Mouse (Mus musculus) forebrain, embryonic 14.5 days (tissue): ENCODE measurements around the gene Def8. TPM values are rescaled to one million over a fixed set of nuclear protein-coding genes. Genes with fewer than 3 reads are reported as not detected.

Experiments
- ATAC-seq: fragments of 200-750 bp; cut with Nextera tagmentation; 2 replicates; pipeline ENCODE4 v1.8.0; 2017; ENCODE audit warnings: mild to moderate bottlenecking, moderate library complexity
- DNase-seq: peaks from one replicate; pipeline ENCODE4 v3.0.0-alpha.2; 2015; ENCODE audit warnings: low spot score
- H3K27ac ChIP-seq: fragments of 300-500 bp; sonication (generic); 2 replicates; pipeline ENCODE4 v1.5.1; 2014; ENCODE audit warnings: low read depth, mild to moderate bottlenecking, control low read depth, low read length, moderate library complexity
- H3K27me3 ChIP-seq: fragments of 300-500 bp; sonication (generic); replicated peaks from 2 replicates; pipeline ENCODE4 v1.6.1; 2014; ENCODE audit warnings: low read length, control low read depth, mixed read lengths; ENCODE audit not compliant: control insufficient read depth, insufficient read depth
- H3K36me3 ChIP-seq: fragments of 300-500 bp; sonication (generic); 2 replicates; pipeline ENCODE4 v1.6.1; 2014; ENCODE audit warnings: low read length, control low read depth; ENCODE audit not compliant: control insufficient read depth, insufficient read depth
- H3K4me1 ChIP-seq: fragments of 300-500 bp; sonication (generic); 2 replicates; pipeline ENCODE4 v1.6.1; 2014; ENCODE audit warnings: antibody characterized with exemption, low read length, control low read depth; ENCODE audit not compliant: control insufficient read depth, insufficient read depth
- H3K4me2 ChIP-seq: fragments of 300-500 bp; sonication (generic); 2 replicates; pipeline ENCODE4 v1.6.1; 2014; ENCODE audit warnings: mild to moderate bottlenecking, control low read depth, low read length
- H3K4me3 ChIP-seq: fragments of 300-500 bp; sonication (generic); 2 replicates; pipeline ENCODE4 v1.5.1; 2014; ENCODE audit warnings: low read depth, low read length, control low read depth
- H3K9ac ChIP-seq: fragments of 300-500 bp; sonication (generic); 2 replicates; pipeline ENCODE4 v1.6.1; 2014; ENCODE audit warnings: mild to moderate bottlenecking, low read length, control low read depth, moderate library complexity
- H3K9me3 ChIP-seq: fragments of 300-500 bp; sonication (generic); replicated peaks from 2 replicates; pipeline ENCODE4 v1.6.1; 2016; ENCODE audit warnings: low read length, control low read depth, mixed read lengths; ENCODE audit not compliant: control insufficient read depth
- WGBS: fragments of 180-500 bp; shearing (Covaris S2); extraction: QIAGEN DNeasy Blood & Tissue Kit; methylation state at CpG from one replicate; pipeline ENCODE4 v1.1.7; 2014; 5-methylcytosine and 5-hydroxymethylcytosine counted together
- polyA plus RNA-seq: library from polyadenylated mRNA; unstranded; fragments of >200 nt; fragmentation: Nextera tagmentation; extraction: Ambion mirVana; gene quantifications from 2 replicates; pipeline ENCODE4 v1.2.1, GENCODE M21; 2014

Gene Def8
- polyA plus RNA-seq, 1 experiment from 2014 or later, result 44.3 TPM

DNA sequence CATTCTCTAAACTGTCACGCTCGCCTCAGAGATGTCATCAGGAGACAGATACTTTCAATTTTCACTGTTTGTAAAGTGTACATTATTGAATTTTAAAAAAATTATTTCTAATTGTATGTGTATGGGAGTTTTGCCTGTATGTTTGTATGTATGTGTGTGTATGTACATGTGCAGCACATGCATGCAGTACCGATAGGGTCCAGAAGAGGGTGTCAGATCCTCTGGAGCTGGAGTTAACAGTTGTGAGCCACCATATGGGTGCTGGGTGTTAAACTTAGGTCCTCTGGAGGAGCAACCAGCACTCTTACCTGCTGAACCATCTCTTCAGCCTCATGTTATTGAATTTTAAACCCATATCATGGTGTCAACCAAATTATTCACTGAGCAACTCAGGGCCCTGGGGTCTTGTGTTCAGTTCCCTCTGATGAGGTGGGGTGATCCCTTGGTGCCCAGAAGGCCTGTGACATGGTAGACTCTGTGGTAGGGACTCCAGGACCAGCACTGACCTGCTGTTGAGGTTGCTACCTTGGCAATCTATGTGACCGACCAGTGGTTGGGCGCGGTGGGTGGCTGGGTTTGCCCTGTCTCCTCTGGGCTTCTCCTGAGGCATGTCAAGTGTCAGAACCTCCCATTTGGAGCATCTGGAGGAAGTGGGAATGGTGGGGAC, 80.6 kb downstream of the Def8 start:
- Histone ChIP-seq H3K4me1 (no peaks in the 10 kb centered on the region), H3K27me3 (no peaks in the 10 kb centered on the region), H3K4me3 (no peak overlapping the region), H3K36me3 (peaks cover 98% of the 10 kb centered on the region), H3K9me3 (0 out of 2 replicates have a peak, but pooled peaks cover 2% of the 10 kb centered on the region), H3K4me2 (no peak overlapping the region), H3K9ac (no peak overlapping the region), H3K27ac (no peak overlapping the region)
- ATAC-seq (no peak), DNase-seq (no peak)
- WGBS, result 98% methylated on average over 6 of the region's 6 CpGs

- Histone ChIP-seq H3K27me3 (no peaks in the 10 kb centered on the region), H3K27ac (no peak overlapping the region), H3K4me1 (no peaks in the 10 kb centered on the region), H3K4me3 (no peak overlapping the region), H3K9me3 (0 out of 2 replicates have a peak, but pooled peaks cover 2% of the 10 kb centered on the region), H3K4me2 (no peak overlapping the region), H3K36me3 (peaks cover 98% of the 10 kb centered on the region), H3K9ac (no peak overlapping the region)
- no peak for DNase-seq
- 90% methylated on average over 9 of the region's 9 CpGs for WGBS
- no peak for ATAC-seq
Measured at GRCm38 (mm10) chr8:123504591-123505195, 81.4 kb downstream of the Def8 start.

DNA sequence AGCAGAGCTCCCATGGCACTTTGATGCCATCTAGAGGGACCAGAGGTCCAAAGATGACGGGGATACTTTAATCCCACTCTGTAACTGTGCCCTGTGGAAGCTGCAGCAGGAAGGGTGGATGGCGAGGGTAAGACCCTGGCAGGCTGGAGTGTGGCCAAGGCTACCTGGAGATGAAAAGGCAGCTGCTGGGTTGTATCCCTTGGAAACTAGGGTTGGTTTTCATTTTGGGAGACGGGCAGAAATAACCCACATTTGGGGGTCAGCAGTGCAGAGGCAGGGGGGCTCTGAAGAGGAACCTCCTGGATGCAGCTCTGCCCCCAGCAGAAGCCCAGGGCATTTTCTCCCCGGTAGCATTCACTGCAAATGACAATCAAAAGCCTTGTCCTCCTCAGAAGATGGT, 81.9 kb downstream of the Def8 start:
- no peak overlapping the region for H3K4me2 ChIP-seq
- H3K9me3 ChIP-seq, result 0 out of 2 replicates have a peak, but pooled peaks cover 2% of the 10 kb centered on the region
- no peak overlapping the region for H3K4me3 ChIP-seq
- no peak overlapping the region for H3K9ac ChIP-seq
- DNase-seq, result no peak
- WGBS, result 78% methylated on average over 4 of the region's 4 CpGs
- no peak for ATAC-seq
- H3K4me1 ChIP-seq, result no peaks in the 10 kb centered on the region
- no peak overlapping the region for H3K27ac ChIP-seq
- no peaks in the 10 kb centered on the region for H3K27me3 ChIP-seq
- peaks cover 99% of the 10 kb centered on the region for H3K36me3 ChIP-seq

DNA sequence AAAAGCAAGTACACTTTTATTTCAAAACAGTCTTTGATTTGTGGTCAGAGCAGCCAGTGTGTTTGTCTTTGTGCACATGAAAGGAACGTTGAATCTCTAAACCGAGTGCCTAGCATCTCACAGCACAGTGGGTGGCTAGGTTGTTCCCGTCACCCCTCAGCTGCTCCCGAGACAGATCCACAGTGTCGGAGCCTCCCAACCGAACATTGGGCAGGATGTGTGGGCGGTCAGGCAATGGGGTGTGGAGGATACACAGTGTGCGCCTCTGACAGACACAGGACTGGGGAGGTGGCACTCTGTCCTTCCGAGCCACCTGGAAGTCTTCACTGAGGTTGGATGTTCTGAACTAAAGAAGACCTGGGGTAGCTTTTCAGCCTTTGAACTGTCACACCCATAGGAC, 82.4 kb downstream of the Def8 start:
- Histone ChIP-seq H3K4me3 (no peak overlapping the region), H3K9me3 (0 out of 2 replicates have a peak, but pooled peaks cover 2% of the 10 kb centered on the region), H3K36me3 (peaks cover 99% of the 10 kb centered on the region), H3K4me2 (no peak overlapping the region), H3K27ac (no peak overlapping the region), H3K4me1 (no peaks in the 10 kb centered on the region), H3K9ac (no peak overlapping the region), H3K27me3 (no peaks in the 10 kb centered on the region)
- ATAC-seq (no peak), DNase-seq (no peak)
- WGBS, result 89% methylated on average over 9 of the region's 9 CpGs

- Histone ChIP-seq H3K9me3 (0 out of 2 replicates have a peak, but pooled peaks cover 2% of the 10 kb centered on the region), H3K4me1 (no peaks in the 10 kb centered on the region), H3K4me3 (no peak overlapping the region), H3K9ac (no peak overlapping the region), H3K27ac (no peak overlapping the region), H3K27me3 (no peaks in the 10 kb centered on the region), H3K4me2 (no peak overlapping the region), H3K36me3 (peaks cover 95% of the 10 kb centered on the region)
- DNase-seq (no peak), ATAC-seq (no peak)
- whole genome bisulfite sequencing, result 95% methylated on average over 5 of the region's 5 CpGs
Measured at GRCm38 (mm10) chr8:123507153-123507552, 83.8 kb downstream of the Def8 start.

- H3K9ac ChIP-seq, result no peak overlapping the region
- no peak overlapping the region for H3K4me2 ChIP-seq
- H3K4me1 ChIP-seq, result peaks cover 12% of the 10 kb centered on the region
- WGBS, result 80% methylated on average over 5 of the region's 5 CpGs
- no peak overlapping the region for H3K4me3 ChIP-seq
- H3K27me3 ChIP-seq, result no peaks in the 10 kb centered on the region
- H3K27ac ChIP-seq, result no peak overlapping the region
- no peaks in the 10 kb centered on the region for H3K9me3 ChIP-seq
- ATAC-seq, result no peak
- no peak for DNase-seq
- peaks cover 59% of the 10 kb centered on the region for H3K36me3 ChIP-seq
Measured at GRCm38 (mm10) chr8:123510819-123511218, 87.5 kb downstream of the Def8 start.

Other genes starting within 250 kb of the Def8 start
- not detected in 2 replicates for gene Dpep1, start 237.3 kb upstream of the Def8 start, polyA plus RNA-seq
- 180 and 200 TPM in 2 replicates for gene Chmp1a, start 210.8 kb upstream of the Def8 start, polyA plus RNA-seq
- 5.8 and 6.5 TPM in 2 replicates for gene Spata33, start 210.7 kb upstream of the Def8 start, polyA plus RNA-seq
- gene Cdk10, start 198.7 kb upstream of the Def8 start, polyA plus RNA-seq, result 41.1 and 43.1 TPM in 2 replicates
- 2.4 and 4.1 TPM in 2 replicates for gene Spata2l, start 187.3 kb upstream of the Def8 start, polyA plus RNA-seq
- gene Zfp276, start 169.3 kb upstream of the Def8 start, polyA plus RNA-seq, result 14.7 and 18.5 TPM in 2 replicates
- gene Vps9d1, start 169.2 kb upstream of the Def8 start, polyA plus RNA-seq, result 31.9 and 41.5 TPM in 2 replicates
- gene Fanca, start 105.0 kb upstream of the Def8 start, polyA plus RNA-seq, result 13.7 and 14.0 TPM in 2 replicates
- gene Spire2, start 90.8 kb upstream of the Def8 start, polyA plus RNA-seq, result 13.7 and 20.2 TPM in 2 replicates
- gene Tcf25, start 49.8 kb upstream of the Def8 start, polyA plus RNA-seq, result 181 and 203 TPM in 2 replicates
- gene Mc1r, start 16.4 kb upstream of the Def8 start, polyA plus RNA-seq, result 0.11 TPM in 1 of 2 replicates, not detected in the other
- gene Tubb3, start 12.1 kb upstream of the Def8 start, polyA plus RNA-seq, result 1,786 and 1,955 TPM in 2 replicates
- gene Afg3l1, start 54.4 kb downstream of the Def8 start, polyA plus RNA-seq, result 26.6 and 28.2 TPM in 2 replicates
- 94.2 and 104 TPM in 2 replicates for gene Dbndd1, start 91.9 kb downstream of the Def8 start, polyA plus RNA-seq
- gene Gas8, start 95.3 kb downstream of the Def8 start, polyA plus RNA-seq, result 39.1 and 43.9 TPM in 2 replicates
- 7.1 and 7.2 TPM in 2 replicates for gene Rhou, start 230.4 kb downstream of the Def8 start, polyA plus RNA-seq